Mouse (Mus musculus) cerebellum, adult (tissue): Measurements from ENCODE around the gene Dzip3.

Source experiments
- ATAC-seq: cut with Nextera tagmentation; 2 replicates; pipeline ENCODE4 v1.9.2; 2017; ENCODE audit warnings: mild to moderate bottlenecking, moderate library complexity, mixed read lengths; ENCODE audit not compliant: insufficient number of reproducible peaks, low FRiP score, low TSS enrichment

Gene Dzip3

GRCm38 (mm10) chr16:48993559-48994342 is at the start of gene Dzip3, which contains the start of gene Cip2a:
TSS of gene Dzip3 (minus strand) at chr16:48994165.
TSS of gene Cip2a (plus strand) at chr16:48994185.
- peak; percentile 92 for ATAC-seq

GRCm38 (mm10) chr16:49040554-49041221 is 46.7 kb upstream of the Dzip3 start:
- no peak for ATAC-seq

- no peak for ATAC-seq
These were observed 43.8 kb upstream of the Dzip3 start for GRCm38 (mm10) chr16:49037771-49038170.

GRCm38 (mm10) chr16:49035852-49036251 is 41.9 kb upstream of the Dzip3 start:
- ATAC-seq = no peak

DNA sequence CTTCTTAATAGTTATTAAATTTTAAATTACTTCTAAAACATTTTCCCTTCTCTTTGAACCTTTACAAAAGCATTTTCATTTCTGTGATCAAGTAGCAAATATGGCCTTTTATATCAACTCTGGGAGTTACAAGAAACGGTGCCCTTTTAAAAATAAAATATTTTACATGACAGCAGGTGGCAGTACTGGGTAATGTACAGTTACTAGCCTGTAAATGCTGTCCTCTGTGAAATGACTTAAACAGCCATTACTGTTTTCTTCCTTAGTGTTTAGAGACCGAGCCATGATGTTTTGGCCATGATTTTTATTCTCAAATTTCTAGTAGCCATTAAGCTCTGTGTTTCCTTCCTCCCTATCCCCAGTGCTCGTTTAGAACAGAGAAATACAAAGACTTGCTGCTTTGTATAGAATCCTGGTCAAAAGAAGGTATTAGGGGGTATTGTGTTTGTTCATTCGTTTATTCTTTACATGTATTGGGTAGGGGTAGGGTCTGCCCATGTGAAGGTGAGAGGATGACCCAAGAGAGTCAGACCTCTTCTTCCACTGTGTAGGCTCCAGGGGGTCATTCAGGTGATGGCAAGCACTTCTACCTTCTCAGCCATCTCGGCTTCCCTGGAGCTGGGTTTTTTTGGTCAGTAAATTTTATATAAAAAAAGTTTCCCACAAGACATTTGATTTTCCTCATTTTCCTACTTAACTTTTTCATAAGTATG is 22.8 kb upstream of the Dzip3 start:
- ATAC-seq = no peak

- no peak for ATAC-seq
These were observed 10.2 kb upstream of the Dzip3 start for GRCm38 (mm10) chr16:49004151-49004550.

DNA sequence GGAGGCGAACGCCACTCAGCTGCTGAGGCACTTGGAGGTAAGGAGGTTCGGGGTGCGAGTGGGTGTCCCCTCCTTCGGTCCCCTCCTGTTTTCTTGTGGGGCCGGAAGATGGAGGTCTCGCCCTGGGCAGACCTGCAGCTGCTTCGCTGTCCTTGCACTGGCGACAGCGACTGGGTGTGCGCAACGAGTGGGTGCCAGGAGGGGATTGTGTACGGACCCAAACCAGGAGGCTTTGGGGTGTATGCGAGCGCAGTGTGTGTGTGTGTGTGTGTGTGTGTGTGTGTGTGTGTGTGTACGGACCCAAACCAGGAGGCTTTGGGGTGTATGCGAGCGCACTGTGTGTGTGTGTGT is 353 bp upstream of the Dzip3 start:
- ATAC-seq = no peak; the same call in 1 of the 2 replicates

GRCm38 (mm10) chr16:48993231-48993558 is 770 bp downstream of the Dzip3 start:
- no peak for ATAC-seq

- no peak for ATAC-seq
These were observed 1.3 kb downstream of the Dzip3 start for GRCm38 (mm10) chr16:48992437-48993230.

GRCm38 (mm10) chr16:48989700-48990099 is 4.3 kb downstream of the Dzip3 start:
- no peak for ATAC-seq

DNA sequence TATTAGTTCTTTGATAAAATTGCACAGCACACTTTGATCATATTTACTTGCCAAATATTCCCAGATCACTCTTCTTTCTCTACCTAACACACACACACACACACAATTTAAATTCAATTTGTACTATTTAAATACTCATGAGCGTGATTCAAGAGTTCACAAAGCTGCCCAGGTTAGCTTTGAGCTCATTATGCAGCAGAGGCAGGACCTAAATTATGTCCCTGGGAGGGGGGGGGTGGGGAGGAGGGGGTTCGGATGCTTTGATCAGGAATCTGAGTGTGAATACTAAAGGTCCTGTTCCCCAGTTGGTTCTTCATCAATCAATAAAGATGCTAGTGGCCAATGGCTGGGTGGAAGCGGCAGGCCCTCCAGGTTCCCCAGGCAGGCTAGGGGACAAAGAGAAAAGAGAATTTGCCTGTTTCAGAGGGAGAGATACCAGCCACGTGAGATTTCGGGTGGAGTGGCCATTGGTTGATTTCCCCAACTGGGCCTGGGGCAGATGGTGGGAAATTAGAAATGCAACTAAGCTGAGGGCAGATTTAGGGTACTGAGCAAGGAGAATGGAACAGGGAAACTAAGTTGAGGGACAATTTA is 8.8 kb downstream of the Dzip3 start:
- ATAC-seq = no peak

DNA sequence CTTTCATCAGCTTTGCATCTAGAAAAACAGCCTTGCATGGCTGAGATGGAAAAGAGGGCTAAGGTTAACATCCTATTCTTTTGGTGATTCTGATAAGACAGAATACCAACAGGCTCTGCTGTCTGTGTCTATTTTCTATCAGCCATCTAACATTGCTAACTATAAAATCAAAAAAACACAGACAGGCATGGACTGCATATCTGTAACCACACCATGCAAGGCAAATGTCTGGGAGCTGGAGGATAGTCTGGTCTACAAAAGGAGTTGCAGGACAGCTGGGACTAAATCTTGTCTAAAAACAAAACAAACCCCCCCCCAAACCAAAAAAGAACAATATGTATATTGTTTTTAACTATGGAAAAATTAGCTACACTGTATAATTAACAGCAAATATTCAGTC is 14.0 kb downstream of the Dzip3 start:
- ATAC-seq = no peak

- ATAC-seq = no peak
These were observed 20.4 kb downstream of the Dzip3 start for GRCm38 (mm10) chr16:48973548-48973947.

DNA sequence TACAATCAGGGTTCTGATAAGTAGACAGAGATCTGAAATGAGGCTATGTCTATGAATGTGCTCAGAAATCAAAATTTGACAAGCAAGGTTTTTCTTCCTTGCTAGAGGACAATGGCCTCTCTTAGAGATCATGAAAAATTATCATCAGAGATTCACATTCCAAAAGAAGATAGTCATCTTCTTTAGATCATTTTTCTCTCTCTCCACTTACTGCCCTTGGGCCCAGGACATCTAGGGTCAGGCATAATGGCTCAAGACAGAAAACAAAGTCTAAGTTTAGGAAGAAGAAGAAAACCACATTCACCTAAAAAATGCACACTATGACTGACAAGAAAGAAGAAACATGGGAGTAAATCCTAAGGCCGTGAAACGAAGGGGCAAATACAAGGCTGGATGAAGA is 21.0 kb downstream of the Dzip3 start:
- no peak for ATAC-seq

GRCm38 (mm10) chr16:48941805-48942204 is 52.2 kb downstream of the Dzip3 start:
- no peak for ATAC-seq

DNA sequence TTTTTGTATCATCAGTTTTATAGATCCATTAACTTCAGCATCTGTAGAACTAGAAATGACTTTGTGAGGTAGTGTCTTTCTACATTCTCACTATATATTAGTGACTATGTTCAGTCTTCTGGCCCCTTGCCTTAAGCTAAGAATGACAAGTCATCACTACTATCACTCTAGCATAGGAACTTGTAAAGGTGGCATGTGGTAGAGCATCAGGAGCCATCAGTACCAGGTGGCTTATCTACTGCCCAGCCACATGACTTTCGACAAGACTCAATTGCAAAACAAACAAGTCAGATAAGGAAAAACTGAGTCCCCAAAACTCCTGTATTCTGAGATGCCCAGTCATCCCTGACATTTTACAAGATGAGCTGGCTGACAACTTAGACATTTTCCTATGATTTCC is 70.2 kb downstream of the Dzip3 start:
- ATAC-seq = no peak

DNA sequence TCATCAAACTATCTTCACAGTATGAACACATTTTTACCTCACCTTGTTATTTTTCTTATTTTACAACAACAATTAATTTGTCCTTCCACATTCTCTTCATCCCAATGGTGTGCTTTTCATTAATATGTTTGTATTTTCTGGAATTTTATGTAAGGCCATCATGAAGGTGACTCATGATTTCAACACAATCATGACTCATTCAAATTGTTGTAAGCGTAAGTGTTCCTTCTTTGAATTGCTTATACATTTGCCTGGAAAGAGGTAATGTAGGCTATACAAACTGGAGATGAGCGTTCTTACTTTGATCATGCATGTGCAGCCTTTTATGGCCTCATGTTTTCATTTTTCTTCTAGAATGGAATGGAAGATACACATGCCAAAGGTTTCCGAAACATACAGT is 80.8 kb downstream of the Dzip3 start:
- no peak for ATAC-seq

DNA sequence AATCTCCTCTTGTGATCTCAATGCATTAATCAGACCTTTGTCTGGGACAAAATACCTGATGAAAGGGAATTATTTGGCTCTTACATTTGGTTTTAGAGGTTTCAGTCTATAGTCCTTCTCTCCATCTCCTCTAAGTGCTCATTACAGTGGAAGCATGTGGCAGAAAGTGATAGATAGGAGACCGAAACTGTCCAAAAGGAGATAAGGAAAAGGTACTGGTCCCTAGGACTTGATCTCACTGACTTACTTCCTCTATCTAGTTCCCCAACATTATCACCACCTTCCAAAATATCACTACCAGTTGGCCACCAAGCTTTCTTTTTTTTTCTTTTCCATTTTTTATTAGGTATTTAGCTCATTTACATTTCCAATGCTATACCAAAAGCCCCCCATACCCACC is 82.8 kb downstream of the Dzip3 start:
- no peak for ATAC-seq

- no peak for ATAC-seq
These were observed 94.1 kb downstream of the Dzip3 start for GRCm38 (mm10) chr16:48899868-48900267.

- no peak for ATAC-seq
These were observed 103.2 kb downstream of the Dzip3 start for GRCm38 (mm10) chr16:48890733-48891132.
